Mouse (Mus musculus) lung, postnatal 25 days (tissue): ENCODE data around the gene Adamts4.
A peak's percentile ranks its signal among the peaks of the same experiment; 100 is the strongest.

ENCODE experiments used
- DNase-seq: peaks from one replicate; pipeline ENCODE4 v3.0.0; 2022; ENCODE audit warnings: low spot score

The Adamts4 gene

DNA sequence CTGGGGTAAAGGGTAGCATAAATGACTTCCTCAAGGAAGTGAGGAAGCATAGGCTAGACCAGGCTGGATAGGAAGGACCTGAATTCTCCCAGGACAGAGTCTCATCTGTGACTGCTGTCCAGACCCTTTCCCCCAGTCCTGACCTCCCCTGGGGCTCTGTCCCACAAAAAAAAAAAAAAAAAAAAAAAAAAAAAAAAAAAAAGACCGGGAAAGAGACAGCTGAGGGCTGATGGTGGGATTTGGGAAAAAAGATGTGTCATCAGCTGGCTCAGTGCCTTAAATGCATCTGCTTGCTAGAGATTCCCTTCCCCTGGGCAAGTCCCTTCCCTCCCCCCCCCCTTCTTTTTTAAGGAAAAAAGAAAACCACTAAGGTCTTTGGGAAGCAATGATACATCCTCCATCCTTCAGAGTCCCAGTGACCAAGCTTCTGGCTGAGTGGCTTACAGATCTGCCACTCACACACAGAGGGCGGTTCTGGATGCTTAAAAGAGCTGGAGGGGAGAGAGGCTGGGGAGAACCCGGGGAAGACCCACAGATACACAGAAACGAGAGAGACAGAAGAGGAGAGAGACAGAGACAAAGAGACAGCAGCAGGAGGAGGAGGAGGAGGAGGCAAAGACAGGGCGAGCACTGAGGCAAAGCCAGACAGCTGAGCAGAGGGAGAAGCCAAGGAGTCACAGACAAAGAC, at the start of gene Adamts4:
Gene Adamts4, plus strand, starts transcription at position 509 of the 688 bp plus-strand sequence.
- no peak for DNase-seq

GRCm38 (mm10) chr1:171200769-171201168, 49.5 kb upstream of the Adamts4 start:
- DNase-seq, result no peak

GRCm38 (mm10) chr1:171203471-171204248, 46.6 kb upstream of the Adamts4 start:
- DNase-seq, result no peak

DNA sequence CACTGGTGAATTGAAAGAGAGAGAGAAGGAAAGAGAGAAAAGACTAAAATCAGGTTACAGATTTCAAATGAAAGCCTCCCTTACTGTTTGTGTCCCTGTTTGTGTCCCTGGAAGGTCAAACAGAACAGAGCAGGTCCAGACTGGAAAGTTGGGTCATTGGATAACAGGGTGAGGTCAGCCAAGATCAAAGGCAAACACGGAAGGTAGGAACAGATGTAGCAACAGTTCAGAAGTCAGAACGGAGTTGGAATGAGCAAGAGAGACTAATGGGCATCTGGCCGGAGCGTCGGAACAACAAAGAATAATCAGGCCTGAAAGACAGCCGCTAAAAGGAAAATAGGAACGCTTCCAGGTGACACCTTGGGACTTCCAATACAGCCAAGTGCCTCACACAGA, 46.0 kb upstream of the Adamts4 start:
- DNase-seq, result no peak

- DNase-seq, result no peak
Measured at GRCm38 (mm10) chr1:171205704-171206493, 44.3 kb upstream of the Adamts4 start.

DNA sequence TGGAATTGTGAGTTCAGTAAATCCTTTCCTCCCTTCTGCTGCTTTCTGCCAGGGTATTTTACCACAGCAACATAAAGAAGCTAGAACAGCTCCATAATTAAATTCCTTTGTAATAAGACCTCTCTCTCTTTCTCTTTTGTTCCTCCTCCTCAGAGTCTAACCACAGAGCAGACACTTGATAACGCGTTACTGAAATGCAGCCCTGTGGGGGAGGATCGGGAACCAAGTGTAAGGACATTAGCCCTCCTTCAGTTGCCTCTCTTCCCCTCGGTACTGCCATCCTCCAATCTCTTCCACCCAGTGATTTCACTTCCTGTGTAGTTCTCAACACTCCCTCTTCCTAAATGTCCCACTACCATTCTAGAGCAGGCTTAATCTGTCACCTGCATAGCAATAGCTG, 40.8 kb upstream of the Adamts4 start:
- no peak for DNase-seq

- DNase-seq, result no peak
Measured at GRCm38 (mm10) chr1:171212854-171213253, 37.4 kb upstream of the Adamts4 start.

GRCm38 (mm10) chr1:171213801-171214496, 36.3 kb upstream of the Adamts4 start, which contains the start of gene Nr1i3:
Gene Nr1i3 (plus strand): TSS chr1:171213970.
- no peak for DNase-seq

DNA sequence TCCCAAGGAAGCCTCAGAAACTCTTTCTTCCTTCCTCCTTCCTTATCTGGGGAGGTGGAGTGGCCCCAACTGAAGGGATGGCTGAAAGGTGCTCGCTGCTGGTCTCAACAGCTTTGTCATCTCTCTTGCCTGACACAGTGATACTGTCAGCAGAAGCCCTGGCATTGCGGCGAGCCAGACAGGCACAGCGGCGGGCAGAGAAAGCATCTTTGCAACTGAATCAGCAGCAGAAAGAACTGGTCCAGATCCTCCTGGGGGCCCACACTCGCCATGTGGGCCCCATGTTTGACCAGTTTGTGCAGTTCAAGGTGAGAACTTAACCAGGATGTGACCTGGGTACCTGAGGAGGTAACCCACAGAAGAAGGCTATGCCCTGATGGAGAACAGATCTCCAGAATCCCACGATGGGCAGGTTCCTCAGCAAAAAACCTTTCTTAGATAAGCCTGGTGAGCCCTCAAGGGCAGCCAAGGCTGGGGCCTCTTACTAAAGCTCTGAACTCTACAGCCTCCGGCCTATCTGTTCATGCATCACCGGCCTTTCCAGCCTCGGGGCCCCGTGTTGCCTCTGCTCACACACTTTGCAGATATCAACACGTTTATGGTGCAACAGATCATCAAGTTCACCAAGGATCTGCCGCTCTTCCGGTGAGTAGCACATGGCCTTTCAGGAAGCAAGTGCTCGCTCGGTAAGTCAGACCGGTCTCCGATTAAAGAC, 33.8 kb upstream of the Adamts4 start:
- DNase-seq, result no peak

GRCm38 (mm10) chr1:171220871-171221270, 29.4 kb upstream of the Adamts4 start:
- peak; percentile 87 for DNase-seq

DNA sequence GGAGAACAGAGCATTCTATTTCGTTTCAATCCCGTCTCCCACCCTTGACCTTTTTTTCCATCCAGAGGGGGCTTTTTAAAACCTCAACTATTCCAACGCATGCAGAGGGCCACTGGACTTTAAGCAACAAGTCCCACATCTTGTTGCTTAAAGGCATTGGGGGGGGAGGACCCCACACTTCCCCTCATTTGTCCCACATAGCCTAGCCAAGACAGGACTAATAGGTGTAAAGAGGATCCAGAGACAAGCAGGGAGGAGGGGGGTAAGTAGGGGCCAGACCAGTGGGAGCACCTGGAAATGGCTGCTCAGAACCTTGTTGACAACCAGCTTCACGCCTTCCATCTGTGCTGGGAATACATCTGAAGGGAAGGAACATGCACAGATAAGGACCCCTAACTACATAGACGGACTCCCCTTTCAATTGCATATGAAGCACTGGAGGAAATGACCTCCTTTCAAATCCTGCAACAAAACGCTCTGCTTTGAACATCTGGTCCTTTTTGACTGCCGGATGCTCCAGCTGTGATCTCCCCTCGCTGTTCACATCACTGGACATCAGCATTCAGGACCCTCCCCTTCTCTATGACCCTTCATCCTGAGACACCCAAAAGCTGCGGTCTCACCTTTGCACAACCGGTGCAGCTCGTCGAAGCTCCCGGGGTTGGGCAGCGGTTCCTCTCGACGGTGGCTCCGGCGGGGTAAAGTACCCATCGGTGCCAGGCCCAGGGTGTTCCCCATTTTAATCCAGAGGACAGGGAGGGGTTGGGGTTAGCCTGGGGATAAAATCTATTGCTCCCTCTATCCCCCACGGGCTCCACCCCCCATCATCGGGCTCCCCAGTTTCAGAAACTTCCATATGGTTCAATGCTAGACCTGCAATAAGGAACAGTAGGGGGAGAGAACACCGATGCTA, 28.7 kb upstream of the Adamts4 start:
- no peak for DNase-seq

DNA sequence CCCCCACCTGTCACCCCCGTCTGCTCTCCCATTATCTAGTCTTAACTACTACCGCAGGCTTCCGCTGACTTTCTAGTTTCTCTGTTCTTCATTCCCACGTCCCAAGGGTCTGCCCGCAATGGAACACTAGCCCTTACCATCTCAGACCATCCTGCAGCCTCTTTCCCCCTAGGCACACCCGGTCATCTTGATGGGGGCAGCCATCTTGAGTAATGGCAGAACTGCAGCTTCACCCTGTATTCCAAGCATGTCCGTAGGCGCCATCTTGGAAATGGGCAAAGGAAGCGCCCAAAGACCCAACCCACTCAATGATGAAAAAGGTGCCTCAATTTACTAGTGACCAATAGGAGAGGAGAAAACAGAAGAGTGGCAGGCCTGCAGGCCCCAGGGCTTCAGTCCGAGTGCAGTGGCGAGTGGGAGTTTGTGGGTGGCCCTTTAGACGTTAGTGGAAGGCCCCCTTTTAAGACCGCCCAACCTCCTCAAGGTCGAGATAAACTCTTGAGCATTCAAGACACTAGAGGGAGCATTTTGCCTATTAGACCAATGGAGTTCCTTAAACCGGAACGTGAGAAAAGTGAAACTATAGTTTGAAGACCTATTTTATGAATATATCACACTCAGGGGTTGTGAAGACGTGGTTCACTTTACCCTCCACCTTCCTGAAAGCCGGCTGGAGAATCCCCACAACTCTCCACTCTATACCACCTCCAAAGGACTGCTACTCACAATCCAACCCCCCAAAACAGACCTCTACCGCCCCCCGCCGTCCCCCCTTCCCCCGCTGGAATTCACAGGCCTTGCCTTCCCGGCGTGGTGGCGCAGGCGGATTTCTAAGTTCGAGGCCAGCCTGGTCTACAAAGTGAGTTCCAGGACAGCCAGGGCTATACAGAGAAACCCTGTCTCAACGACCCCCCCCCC, 27.7 kb upstream of the Adamts4 start, which contains the start of gene Tomm40l:
Gene Tomm40l, minus strand, starts transcription at position 277 of the 918 bp plus-strand sequence.
- peak; percentile 99 for DNase-seq

DNA sequence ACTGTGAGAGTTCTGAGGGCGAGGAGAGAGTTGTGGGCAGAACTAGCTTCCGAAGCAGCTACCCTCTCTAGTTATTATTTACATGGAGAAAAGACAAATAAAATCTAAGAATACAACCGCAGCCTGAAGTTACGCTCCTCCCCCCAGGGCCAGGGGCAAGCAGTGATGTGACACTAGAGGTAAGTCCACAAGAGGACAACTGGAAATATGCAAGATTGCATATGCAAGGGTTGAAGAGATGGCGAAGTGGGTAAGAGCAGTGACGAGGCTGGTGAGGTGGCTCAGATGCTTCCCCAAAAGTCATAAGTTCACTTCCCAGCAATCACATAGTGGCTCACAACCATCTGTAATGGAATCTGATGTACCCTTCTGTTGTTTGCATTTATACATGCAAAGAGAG, 27.1 kb upstream of the Adamts4 start:
- no peak for DNase-seq

GRCm38 (mm10) chr1:171223796-171224195, 26.4 kb upstream of the Adamts4 start:
- peak; percentile 52 for DNase-seq

DNA sequence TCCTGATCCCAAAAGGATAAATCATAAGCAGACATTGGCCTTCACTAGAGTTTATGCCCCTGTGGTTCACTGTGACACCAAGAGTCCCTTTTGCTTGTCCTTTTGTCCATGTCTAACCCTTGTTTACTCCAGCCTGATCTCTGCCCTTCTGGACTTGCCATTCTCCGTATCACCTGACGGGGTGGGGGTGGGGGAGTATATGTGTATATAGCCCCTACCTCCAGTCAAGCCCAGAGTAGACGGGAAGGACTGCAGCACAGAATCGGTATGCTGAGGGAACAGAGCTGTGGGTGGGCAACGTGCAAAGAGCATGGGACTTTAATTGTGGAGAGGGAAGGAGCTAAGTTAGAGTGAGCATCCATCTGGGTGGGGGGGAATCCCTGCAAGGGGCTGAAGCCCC, 25.4 kb upstream of the Adamts4 start, which contains the start of gene Apoa2:
Gene Apoa2, plus strand, starts transcription at position 198 of the 400 bp plus-strand sequence.
- no peak for DNase-seq

DNA sequence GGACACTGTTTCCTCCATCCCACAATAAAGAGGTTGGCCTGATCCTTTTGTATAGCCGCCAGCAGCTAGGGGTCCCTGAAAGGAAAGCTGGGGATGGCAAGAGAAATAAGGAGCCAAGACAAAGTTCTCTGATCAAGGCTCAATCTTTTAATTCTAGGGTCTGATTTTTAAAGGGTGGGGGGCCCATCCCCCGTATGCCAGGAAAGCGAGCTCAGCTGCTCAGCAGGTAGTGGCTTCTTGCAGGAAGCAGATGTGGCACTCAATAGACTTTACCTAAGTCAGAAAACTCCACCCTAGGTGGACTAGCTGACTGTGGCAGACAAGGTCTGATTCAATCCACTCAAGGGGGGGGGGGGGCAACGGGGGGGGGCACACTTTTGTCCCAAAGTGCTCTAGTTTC, 23.4 kb upstream of the Adamts4 start:
- DNase-seq, result no peak

- no peak for DNase-seq
Measured at GRCm38 (mm10) chr1:171227879-171228278, 22.3 kb upstream of the Adamts4 start.

DNA sequence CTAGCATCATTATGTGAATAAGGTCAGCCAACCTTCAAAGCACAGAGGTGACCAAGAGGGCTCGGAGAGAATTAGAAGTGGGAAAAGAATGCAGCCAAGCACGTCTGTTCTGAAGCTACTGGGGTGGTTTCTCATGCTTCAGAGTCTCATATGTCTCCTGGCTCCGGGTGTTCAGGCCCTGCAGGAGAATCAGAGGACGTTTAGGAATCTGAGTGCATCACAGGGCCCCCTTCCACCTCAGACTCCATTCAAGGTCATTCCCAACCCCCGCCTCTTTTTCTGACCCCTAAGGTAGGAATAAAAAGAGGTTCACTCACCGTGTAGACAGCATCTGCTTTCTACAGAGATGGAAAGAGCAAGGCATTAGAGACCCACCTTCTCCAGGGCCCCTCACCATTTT, 20.5 kb upstream of the Adamts4 start:
- DNase-seq, result no peak

DNA sequence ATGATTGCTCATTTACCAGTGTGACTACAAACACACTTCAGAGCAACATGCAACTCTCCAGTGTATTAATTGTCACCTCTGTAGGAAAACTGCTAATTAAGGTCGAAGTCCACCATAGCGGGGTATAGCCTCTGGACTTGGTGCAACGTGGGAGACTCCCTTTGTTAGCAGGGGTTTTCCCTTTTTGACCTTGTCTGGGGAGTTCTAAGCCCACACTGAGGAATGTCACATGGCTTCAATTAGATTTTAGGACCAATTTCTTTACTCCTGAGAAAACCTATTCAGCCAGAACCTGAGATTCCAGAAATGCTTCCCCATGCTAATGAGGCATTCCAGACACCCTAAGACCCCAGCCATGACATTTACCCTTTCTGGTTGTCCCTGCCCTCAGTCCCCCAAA, 20.0 kb upstream of the Adamts4 start:
- DNase-seq, result no peak
